In the genomic region with DNA sequence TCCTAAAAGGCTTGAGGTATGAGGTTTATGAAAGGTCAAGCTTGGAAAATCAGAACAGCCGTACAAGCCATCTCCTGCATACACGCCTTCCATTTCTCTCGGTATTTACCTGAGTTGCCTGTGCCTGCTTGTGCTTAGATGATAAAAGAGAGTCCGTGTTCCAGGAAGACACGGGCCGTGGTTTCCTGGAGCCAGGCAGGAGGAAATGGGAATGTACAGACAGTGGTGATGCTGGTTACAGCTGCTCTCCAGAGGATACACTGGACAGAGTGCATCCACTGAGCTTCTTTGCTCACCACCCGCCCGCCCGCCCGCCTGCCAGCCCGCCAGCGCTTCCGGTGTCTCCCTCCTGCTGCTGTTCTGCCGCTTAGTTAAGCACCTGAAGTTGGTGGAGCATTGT, we compare ENCODE assay signal across 23 mouse cellular contexts.
"Had no signal": no experiment of that assay in that cellular context is flagged by ENCODE, and none has a peak within 500 bp of the region (broad histone marks: within the 10 kb centered on the region; RNA-seq: fewer than 3 reads in every experiment).

No protein-coding gene starts in this region.

- H3K9me3 ChIP-seq: heart, embryonic 15.5 days had no signal

- H3K27me3 ChIP-seq: heart, embryonic 15.5 days; hindbrain, embryonic 13.5 days; hindbrain, embryonic 15.5 days; limb, embryonic 13.5 days; limb, embryonic 15.5 days had no signal

- H3K4me2 ChIP-seq: heart, embryonic 11.5 days; heart, embryonic 13.5 days; heart, embryonic 15.5 days; hindbrain, embryonic 13.5 days; hindbrain, embryonic 15.5 days; limb, embryonic 13.5 days; limb, embryonic 15.5 days had no signal

- H3K4me3 ChIP-seq: heart, adult 2 months; heart, embryonic 13.5 days; heart, embryonic 15.5 days; hindbrain, embryonic 13.5 days; hindbrain, embryonic 15.5 days; limb, embryonic 13.5 days; limb, embryonic 15.5 days had no signal

- H3K9ac ChIP-seq: forebrain, postnatal 0 days; heart, embryonic 13.5 days; heart, embryonic 15.5 days; hindbrain, embryonic 13.5 days; hindbrain, embryonic 15.5 days; limb, embryonic 13.5 days; limb, embryonic 15.5 days had no signal

- H3K27ac ChIP-seq: heart, adult 2 months; heart, embryonic 13.5 days; heart, embryonic 15.5 days; hindbrain, embryonic 13.5 days; hindbrain, embryonic 15.5 days; hindbrain, postnatal 0 days; kidney, postnatal 0 days; limb, embryonic 13.5 days; limb, embryonic 15.5 days had no signal

- DNase-seq: forebrain, postnatal 0 days; gastrocnemius, postnatal 14 days; gastrocnemius, postnatal 36 days; heart, adult 11 months; heart, adult 2 months; heart, postnatal 14 days; heart, postnatal 36 days; kidney, adult 11 months; kidney, adult 9 months; kidney, postnatal 36 days; layer of hippocampus, adult 9-11 months; layer of hippocampus, postnatal 36 days; left cerebral cortex, postnatal 4 days had no signal

- ATAC-seq: forebrain, postnatal 0 days; hindbrain, postnatal 0 days; intestine, embryonic 16.5 days had no signal

- H3K4me1 ChIP-seq: limb, embryonic 15.5 days had no signal
